Mouse (Mus musculus): Measurements from ENCODE around the gene Ifnar2. TPM values are rescaled to one million over a fixed set of nuclear protein-coding genes. Genes with fewer than 3 reads are reported as not detected.

Ifnar2 gene
- polyA plus RNA-seq, 1 experiment from 2014 or later, result 41.7 TPM

DNA sequence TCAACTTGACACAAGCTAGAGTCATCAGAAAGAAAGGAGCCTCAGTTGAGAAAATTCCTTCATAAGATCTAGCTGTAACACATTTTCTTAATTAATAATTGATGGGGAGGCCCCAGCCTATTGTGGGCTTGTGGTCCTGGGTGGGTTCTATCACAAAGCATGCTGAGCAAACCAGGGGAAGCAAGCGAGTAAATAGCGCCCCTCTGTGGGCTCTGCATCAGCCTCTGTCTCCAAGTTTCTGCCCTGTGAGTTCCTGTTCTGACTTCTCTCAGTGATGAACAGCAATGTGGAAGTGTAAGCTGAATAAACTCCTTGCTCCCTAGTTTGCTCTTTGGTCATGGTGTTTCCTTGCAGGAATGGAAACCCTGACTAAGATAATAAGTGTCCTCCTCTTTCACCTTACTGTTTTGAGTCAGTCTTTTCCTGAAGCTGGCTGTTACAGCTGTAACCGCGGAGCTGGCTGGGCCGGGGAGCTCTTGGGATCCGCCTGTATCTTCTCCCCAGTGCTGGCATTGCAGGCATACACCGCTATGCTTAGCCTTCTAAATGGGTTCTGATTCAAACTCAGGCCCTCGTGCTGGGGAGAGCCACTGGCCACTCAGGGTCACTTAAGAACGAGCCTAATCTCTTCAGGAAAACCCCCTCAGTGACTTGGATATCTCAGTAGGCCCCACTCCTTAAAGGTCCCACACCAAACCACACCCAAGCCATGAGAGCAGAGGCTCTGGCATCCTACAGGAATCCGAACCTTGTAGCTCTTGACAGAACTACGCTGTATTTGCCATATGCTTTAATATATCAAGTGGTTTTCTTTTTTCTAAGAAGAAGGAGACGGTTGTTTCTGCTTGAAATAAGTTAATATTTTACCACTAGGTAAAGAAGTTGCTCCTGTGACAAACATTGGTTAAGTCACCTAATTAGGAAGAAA lies 77.8 kb downstream of the Ifnar2 start:
- Histone ChIP-seq H3K9me3 (ENCODE audit: control insufficient read depth, low read length) (no peaks in the 10 kb centered on the region), H3K4me3 (ENCODE audit: low read length) (no peak overlapping the region), H3K36me3 (ENCODE audit: control insufficient read depth, insufficient read depth, low read length) (no peaks in the 10 kb centered on the region), H3K27me3 (replicated peaks; ENCODE audit: control insufficient read depth, insufficient read depth, low read length) (no peaks in the 10 kb centered on the region), H3K9ac (ENCODE audit: low read depth, low read length) (no peak overlapping the region), H3K4me2 (ENCODE audit: low read length) (no peak overlapping the region), H3K27ac (ENCODE audit: low read depth, low read length) (no peak overlapping the region), H3K4me1 (ENCODE audit: control insufficient read depth, insufficient read depth, low read depth, low read length) (no peaks in the 10 kb centered on the region)
- no peak for ATAC-seq
- WGBS, result 81% methylated on average over 12 of the region's 12 CpGs

DNA sequence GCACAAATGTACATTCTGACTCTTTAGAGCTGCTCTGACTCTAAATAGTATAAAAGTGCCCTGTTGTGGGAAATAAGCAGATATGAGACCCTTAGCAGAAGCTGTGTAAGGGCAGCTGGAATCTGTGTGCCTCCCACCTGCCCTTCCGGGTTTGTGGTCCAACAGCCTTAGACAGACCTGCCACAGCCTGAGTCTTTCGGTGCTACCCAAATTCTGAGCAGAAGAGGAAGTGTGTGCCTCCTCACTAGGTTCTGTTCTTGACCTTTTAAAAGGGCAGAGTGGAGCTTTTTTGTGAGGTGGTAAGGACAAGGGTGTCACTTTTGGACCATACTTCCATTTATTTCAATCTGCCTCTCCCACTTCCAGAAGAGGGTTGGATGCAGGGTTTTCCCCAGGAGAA lies 79.4 kb downstream of the Ifnar2 start:
- Histone ChIP-seq H3K4me3 (ENCODE audit: low read length) (no peak overlapping the region), H3K4me2 (ENCODE audit: low read length) (no peak overlapping the region), H3K9me3 (ENCODE audit: control insufficient read depth, low read length) (no peaks in the 10 kb centered on the region), H3K27me3 (replicated peaks; ENCODE audit: control insufficient read depth, insufficient read depth, low read length) (no peaks in the 10 kb centered on the region), H3K9ac (ENCODE audit: low read depth, low read length) (no peak overlapping the region), H3K36me3 (ENCODE audit: control insufficient read depth, insufficient read depth, low read length) (no peaks in the 10 kb centered on the region), H3K4me1 (ENCODE audit: control insufficient read depth, insufficient read depth, low read depth, low read length) (no peaks in the 10 kb centered on the region), H3K27ac (ENCODE audit: low read depth, low read length) (no peak overlapping the region)
- no peak for ATAC-seq
- 76% methylated on average over 2 of the region's 2 CpGs for WGBS

DNA sequence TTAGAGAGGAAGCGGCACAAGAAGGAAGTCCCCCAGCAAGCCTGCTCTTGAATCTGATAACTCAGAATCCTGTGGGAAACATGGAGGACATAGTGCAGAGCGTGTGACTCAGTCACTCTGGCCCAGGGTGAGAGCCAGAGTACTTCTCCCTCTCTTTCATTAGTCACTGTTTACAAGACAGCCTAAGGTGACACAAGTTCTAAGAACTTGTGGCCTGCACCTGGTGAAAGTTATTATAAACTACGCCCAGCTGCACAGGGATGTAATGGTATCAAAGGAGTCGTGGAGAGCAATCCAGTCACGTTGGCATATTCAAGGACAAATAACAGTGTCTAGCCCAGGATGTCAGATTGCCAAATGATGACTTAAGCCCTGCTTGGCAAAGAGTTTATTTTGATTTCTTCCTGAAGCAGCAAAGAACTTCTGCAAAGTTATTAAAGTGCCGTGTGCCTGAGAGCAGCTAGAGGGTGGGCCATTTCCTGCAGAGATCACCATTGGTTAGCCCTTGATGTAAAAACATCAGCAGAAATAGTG lies 79.8 kb downstream of the Ifnar2 start:
- H3K27me3 ChIP-seq (replicated peaks; ENCODE audit: control insufficient read depth, insufficient read depth, low read length), result no peaks in the 10 kb centered on the region
- H3K36me3 ChIP-seq (ENCODE audit: control insufficient read depth, insufficient read depth, low read length), result no peaks in the 10 kb centered on the region
- no peak overlapping the region for H3K4me3 ChIP-seq (ENCODE audit: low read length)
- H3K27ac ChIP-seq (ENCODE audit: low read depth, low read length), result no peak overlapping the region
- no peak overlapping the region for H3K9ac ChIP-seq (ENCODE audit: low read depth, low read length)
- no peak overlapping the region for H3K4me2 ChIP-seq (ENCODE audit: low read length)
- WGBS, result 77% methylated on average over 6 of the region's 6 CpGs
- no peaks in the 10 kb centered on the region for H3K9me3 ChIP-seq (ENCODE audit: control insufficient read depth, low read length)
- H3K4me1 ChIP-seq (ENCODE audit: control insufficient read depth, insufficient read depth, low read depth, low read length), result no peaks in the 10 kb centered on the region
- ATAC-seq, result no peak

Other genes with a start within 250 kb of the Ifnar2 start
- gene Olig2, start 147.3 kb upstream of the Ifnar2 start, polyA plus RNA-seq (2015; fragmentation: Nextera tagmentation; extraction: Ambion mirVana), result 6.1 and 11.4 TPM in 2 replicates
- 153 and 190 TPM in 2 replicates for gene Olig1, start 103.0 kb upstream of the Ifnar2 start, polyA plus RNA-seq (2015; fragmentation: Nextera tagmentation; extraction: Ambion mirVana)
- not detected in 2 replicates for gene Gm21970, start 18.9 kb downstream of the Ifnar2 start, polyA plus RNA-seq (2015; fragmentation: Nextera tagmentation; extraction: Ambion mirVana)
- 14.8 and 16.7 TPM in 2 replicates for gene Il10rb, start 33.4 kb downstream of the Ifnar2 start, polyA plus RNA-seq (2015; fragmentation: Nextera tagmentation; extraction: Ambion mirVana)
- 42.7 and 49.2 TPM in 2 replicates for gene Ifnar1, start 112.5 kb downstream of the Ifnar2 start, polyA plus RNA-seq (2015; fragmentation: Nextera tagmentation; extraction: Ambion mirVana)
- 118 and 127 TPM in 2 replicates for gene Ifngr2, start 174.3 kb downstream of the Ifnar2 start, polyA plus RNA-seq (2015; fragmentation: Nextera tagmentation; extraction: Ambion mirVana)
- 114 and 131 TPM in 2 replicates for gene Tmem50b, start 225.0 kb downstream of the Ifnar2 start, polyA plus RNA-seq (2015; fragmentation: Nextera tagmentation; extraction: Ambion mirVana)
- 5.8 and 6.5 TPM in 2 replicates for gene Dnajc28, start 246.2 kb downstream of the Ifnar2 start, polyA plus RNA-seq (2015; fragmentation: Nextera tagmentation; extraction: Ambion mirVana)